Mouse (Mus musculus): ENCODE data around the gene Ptpn4.

Gene Ptpn4

GRCm38 (mm10) chr1:119837035-119837751, at the start of gene Ptpn4:
TSS of gene Ptpn4 (minus strand) at chr1:119837613.
- CTCF ChIA-PET, result no interaction called here

DNA sequence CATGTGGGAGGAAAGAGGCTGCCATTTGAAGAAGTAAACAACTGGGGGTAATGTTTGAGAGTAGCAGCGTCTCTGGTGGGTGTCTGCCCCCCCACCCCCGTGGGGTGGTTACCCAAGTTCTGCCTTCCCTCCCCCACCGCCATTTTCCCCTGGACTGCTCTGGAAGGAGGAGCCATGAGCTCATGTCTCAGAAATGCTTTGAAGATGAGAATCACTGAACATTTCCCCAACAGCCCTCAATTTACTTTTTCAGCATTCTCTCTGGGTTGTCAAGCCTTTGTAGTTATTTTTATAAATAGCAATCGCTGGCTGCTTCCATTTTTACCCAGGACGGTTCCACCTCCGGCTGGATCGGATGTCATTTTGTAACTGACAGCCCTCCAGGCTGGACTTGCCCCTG, 48.9 kb upstream of the Ptpn4 start:
- CTCF ChIA-PET, result no interaction called here

DNA sequence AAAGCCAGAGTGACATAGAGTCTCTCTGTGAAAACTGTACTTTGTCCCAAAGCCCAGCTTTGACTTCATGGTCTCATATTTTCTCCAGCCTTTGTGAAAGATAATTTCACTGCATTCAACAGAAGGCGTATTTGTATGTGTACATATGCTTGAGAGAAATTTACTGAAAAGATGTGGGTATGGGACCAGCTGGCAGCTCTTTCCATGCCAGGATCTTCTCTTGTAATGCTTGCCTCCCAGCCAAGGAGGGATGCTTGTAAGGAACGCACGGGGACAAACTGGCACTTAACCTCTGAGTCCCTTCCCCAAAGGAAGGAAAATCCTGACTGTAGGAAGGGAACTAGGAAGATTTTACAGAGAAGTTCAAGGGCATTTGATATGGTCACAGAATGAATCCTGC, 46.9 kb upstream of the Ptpn4 start:
- CTCF ChIA-PET, result no interaction called here

DNA sequence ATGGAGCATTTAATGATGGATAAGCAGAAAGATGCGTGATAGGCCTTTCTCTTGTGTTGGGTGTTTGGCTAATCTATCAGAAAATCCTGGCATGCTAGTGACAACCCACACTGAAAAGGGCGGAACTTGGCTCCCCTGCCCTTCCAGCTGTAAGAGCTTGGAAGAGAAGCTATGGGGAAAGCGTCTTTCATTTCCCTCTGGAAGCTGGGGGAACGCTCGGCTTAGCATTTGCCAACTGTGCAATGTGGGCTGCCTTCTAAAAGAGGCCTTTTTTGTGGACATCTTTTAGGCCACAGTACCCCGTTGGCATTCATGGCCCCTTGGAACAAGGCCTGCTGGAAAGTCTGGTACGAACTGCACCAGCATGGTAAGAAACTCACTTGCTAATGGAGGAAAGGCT, 41.5 kb upstream of the Ptpn4 start:
- CTCF ChIA-PET, result interaction anchor here (0.6 kb wide), 1 partner anchor 243 kb away, joined by 4 read pairs; no protein-coding TSS in a partner anchor

- CTCF ChIA-PET, result no interaction called here
These were observed 40.1 kb upstream of the Ptpn4 start for GRCm38 (mm10) chr1:119877469-119877868.

DNA sequence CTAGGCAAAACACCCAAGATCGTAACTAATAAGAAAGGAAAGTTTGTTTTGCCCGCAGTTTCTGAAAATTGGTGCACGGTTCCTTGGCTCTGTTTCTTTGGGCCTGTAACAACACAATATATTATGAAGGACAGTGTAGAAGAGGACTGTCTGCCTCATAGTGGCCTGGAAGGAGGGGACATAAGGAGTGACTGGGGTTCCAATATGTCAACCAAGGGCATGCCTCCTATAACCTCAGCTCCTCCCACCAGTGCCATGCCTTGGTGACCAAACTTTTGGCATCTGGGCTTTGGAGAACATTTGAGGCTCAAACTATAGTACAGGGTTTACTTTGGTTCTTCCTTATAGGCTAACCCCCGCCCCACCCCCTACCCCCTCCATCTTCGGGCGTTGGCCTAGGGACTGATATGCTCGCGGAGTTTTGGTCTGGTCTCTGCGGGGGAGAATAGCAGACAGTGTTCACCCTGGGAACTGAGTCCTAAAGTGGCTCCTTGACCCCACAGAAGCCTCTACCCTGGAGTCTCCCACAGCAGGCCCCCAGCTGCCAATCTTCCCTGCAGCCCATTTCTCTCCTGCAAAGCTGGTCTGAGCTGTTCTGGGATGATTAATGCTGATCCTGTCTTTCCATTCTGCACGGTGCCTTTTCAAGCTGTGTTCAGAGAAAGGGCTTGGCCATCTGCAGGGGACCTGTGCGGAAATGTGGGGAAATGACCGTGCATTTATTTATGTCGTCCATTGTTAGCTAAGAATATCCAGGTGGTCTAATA, 31.2 kb upstream of the Ptpn4 start:
- CTCF ChIA-PET, result no interaction called here

- CTCF ChIA-PET, result no interaction called here
These were observed 29.9 kb upstream of the Ptpn4 start for GRCm38 (mm10) chr1:119867300-119867699.

- CTCF ChIA-PET, result interaction anchor here (1.4 kb wide), 1 partner anchor 46 kb away, joined by 4 read pairs; no protein-coding TSS in a partner anchor
These were observed 27.9 kb upstream of the Ptpn4 start for GRCm38 (mm10) chr1:119865311-119865710.

DNA sequence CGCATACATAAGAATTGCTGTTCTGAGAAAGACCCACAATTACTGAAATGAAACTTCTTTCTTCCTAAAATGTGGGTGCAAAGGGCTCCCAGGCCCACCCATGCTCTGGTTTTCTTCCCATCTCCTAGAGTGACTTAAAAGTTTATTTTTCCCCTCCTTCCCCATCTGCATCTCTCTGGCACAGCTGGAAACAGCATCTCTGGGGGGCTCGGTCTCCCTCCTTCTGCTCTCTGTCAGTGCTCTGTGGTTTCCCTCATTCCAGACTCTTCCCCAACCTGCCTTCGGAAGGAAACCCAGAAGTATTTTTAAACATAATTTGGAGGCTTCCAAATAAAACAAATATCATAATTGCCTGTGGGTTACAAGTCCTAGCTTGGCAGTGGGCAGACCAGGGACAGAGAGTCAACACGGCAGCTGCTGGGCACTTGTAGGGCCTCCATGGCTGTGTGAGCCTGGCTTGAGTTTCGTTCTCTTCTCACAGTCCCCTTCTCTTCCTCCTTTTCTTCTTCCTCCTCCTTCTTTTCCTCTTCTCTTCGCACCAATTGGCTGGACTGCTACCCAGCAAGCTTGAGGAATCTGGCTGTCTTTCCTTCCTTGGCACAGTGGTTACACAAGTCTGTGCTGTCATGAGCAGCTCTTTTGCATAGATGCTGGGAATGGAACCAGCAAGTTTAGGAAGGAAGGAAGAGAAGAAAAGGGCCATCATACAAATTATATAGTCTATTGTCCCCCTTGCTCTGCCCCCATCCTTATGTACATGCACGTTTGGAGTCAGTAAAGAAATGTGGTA, 26.3 kb upstream of the Ptpn4 start:
- CTCF ChIA-PET, result interaction anchor here (1.4 kb wide), 1 partner anchor 45 kb away, joined by 4 read pairs; no protein-coding TSS in a partner anchor

- CTCF ChIA-PET, result no interaction called here
These were observed 22.2 kb upstream of the Ptpn4 start for GRCm38 (mm10) chr1:119859566-119859965.

- CTCF ChIA-PET, result no interaction called here
These were observed 15.6 kb upstream of the Ptpn4 start for GRCm38 (mm10) chr1:119852980-119853379.

DNA sequence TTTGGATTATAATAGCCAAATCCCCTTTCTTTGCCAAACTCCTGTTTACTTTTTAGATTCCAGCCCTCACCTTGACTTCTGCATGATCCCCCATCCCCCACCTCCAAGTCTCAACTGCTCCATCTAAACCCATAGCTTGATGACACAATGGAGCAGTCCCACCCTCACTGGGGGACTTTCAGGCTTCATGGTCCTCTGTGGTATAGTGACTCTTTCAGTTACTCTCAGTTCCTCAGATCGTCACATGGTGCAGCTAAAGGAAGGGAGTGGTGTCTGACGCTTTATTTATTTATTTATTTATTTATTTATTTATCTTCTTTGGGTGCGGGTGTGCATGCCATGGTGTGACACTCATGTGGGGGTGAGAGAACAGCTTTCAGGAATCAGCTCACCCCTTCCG, 14.9 kb upstream of the Ptpn4 start:
- CTCF ChIA-PET, result no interaction called here

- CTCF ChIA-PET, result interaction anchor here (0.6 kb wide), 1 partner anchor 1449 kb away, joined by 3 read pairs; no protein-coding TSS in a partner anchor
These were observed 11.9 kb upstream of the Ptpn4 start for GRCm38 (mm10) chr1:119849146-119849935.

GRCm38 (mm10) chr1:119845321-119845720, 7.9 kb upstream of the Ptpn4 start:
- CTCF ChIA-PET, result no interaction called here

DNA sequence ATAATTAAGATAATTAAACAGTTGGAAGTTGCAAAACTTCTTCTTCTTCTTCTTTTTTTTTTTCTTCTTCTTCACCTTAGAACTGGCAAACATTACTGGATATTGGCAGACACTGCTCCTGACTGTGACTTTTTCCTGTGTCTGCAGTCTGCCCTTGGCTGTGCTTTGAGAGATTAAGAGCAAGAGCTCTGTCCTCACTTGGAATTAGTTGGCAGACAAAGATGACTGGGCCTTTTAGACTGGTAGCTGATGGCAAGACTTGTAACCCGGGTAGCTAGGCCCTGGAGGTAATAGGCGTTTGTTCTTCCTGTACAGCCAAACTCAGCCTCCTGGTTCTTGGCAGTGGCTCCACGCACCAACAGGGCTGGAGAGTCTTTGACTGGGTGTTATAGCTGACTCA, 5.7 kb upstream of the Ptpn4 start:
- CTCF ChIA-PET, result no interaction called here

GRCm38 (mm10) chr1:119838241-119838640, 828 bp upstream of the Ptpn4 start:
- CTCF ChIA-PET, result no interaction called here

DNA sequence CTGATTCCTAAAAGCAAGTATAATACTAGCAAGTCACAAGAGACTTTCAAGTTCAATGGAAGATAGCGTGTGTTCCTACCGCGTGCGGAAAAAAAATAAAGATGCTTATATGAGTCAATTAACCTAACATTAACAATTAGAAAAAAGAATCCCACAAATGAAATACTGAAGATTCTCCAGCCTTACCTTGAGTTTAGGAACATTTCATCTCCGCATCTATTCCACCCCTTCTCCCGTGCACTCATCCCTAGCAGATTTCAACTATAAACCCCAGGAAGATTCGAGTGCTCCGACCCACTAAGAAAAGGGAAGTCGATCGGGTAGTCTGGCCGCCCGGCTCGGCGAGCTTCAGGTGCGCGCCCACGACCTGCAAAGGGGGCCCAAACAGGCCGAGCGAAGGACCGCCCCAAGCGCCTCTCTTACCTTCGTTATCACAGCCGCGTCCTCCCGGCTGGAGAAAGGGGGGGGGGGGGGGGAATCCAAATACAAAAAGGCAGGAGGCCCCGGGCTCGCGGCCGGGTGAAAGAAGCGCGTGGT, 866 bp downstream of the Ptpn4 start:
- CTCF ChIA-PET, result no interaction called here

- CTCF ChIA-PET, result no interaction called here
These were observed 1.5 kb downstream of the Ptpn4 start for GRCm38 (mm10) chr1:119835726-119836478.

DNA sequence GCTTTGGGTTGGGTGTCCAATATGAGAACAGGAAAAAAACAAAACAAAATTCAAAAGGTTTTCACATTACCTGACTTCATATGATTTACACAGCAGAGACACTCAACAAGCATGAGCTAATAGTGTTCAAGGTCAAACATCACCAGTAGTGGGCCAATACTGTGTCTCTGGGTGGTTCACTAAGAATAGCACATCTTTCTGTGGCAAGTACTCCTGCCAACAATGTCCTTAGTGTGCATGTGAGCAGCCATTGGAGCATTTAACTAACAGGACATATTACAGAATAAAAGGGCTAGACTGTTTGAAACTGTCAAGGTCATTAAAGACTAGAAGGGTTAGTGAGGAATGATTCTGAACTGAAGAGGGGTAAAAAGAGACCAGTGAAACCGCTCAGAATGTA, 9.3 kb downstream of the Ptpn4 start:
- CTCF ChIA-PET, result no interaction called here

- CTCF ChIA-PET, result interaction anchor here (0.7 to 1.8 kb wide), 3 partner anchors 8 to 181 kb away, joined by 3 to 4 read pairs (median 3); no protein-coding TSS in a partner anchor
These were observed 18.7 kb downstream of the Ptpn4 start for GRCm38 (mm10) chr1:119818704-119819103.
